Mouse (Mus musculus): ENCODE data around the gene Fcrl6.

DNA sequence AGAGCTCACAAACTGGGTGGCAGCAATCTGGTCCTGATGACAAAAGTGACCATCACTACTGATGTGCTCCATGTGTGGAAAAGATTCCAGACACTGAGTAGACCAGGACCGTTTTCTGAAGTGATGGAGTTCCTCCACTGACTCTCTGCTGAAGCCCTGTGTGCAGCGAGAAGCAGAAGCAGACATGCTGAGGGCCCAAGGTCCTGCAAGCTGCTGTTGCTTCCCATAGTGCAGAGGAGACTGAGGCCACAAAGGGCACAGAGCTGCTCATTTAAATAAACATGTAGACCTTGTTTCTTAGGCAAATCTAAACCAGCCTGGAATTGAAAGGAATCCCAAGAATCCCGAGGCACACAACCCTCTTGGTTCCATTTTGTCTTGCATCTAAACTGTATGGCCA, 9.0 kb downstream of the Fcrl6 start:
- TF ChIP-seq CTCF (IDR thresholded peaks at IDR 0.05; ENCODE audit: extremely low read depth, insufficient read depth, low read length): no peak
- TF ChIP-seq POLR2A (IDR thresholded peaks at IDR 0.05; ENCODE audit: extremely low read depth, insufficient read depth, low read length): no peak
